Mouse (Mus musculus) intestine, embryonic 16.5 days (tissue): Measurements from ENCODE around the gene Tpra1. TPM values are rescaled to one million over a fixed set of nuclear protein-coding genes. Genes with fewer than 3 reads are reported as not detected.

Experiments
- ATAC-seq: fragments of 200-750 bp; cut with Nextera tagmentation; 2 replicates; pipeline ENCODE4 v1.8.0; 2017; ENCODE audit warnings: moderate TSS enrichment, moderate library complexity
- H3K27ac ChIP-seq: fragments of 300-500 bp; sonication (generic); 2 replicates; pipeline ENCODE4 v1.5.1; 2014; ENCODE audit warnings: mild to moderate bottlenecking, low read length
- H3K27me3 ChIP-seq: fragments of 300-500 bp; sonication (generic); replicated peaks from 2 replicates; pipeline ENCODE4 v1.6.1; 2014; ENCODE audit warnings: low read length, control low read depth, mixed read lengths; ENCODE audit not compliant: control insufficient read depth, insufficient read depth
- H3K36me3 ChIP-seq: fragments of 300-500 bp; sonication (generic); 2 replicates; pipeline ENCODE4 v1.6.1; 2014; ENCODE audit warnings: low read length, control low read depth; ENCODE audit not compliant: control insufficient read depth, insufficient read depth
- H3K4me1 ChIP-seq: fragments of 300-500 bp; sonication (generic); 2 replicates; pipeline ENCODE4 v1.6.1; 2014; ENCODE audit warnings: low read length, control low read depth, mixed read lengths; ENCODE audit not compliant: control insufficient read depth, insufficient read depth
- H3K4me2 ChIP-seq: fragments of 300-500 bp; sonication (generic); 2 replicates; pipeline ENCODE4 v1.6.1; 2014; ENCODE audit warnings: low read depth, low read length, control low read depth
- H3K4me3 ChIP-seq: fragments of 300-500 bp; sonication (generic); 2 replicates; pipeline ENCODE4 v1.5.1; 2014; ENCODE audit warnings: mild to moderate bottlenecking, low read length
- H3K9ac ChIP-seq: fragments of 300-500 bp; sonication (generic); 2 replicates; pipeline ENCODE4 v1.6.1; 2014; ENCODE audit warnings: low read depth, low read length
- H3K9me3 ChIP-seq: fragments of 300-500 bp; sonication (generic); 2 replicates; pipeline ENCODE4 v1.6.1; 2016; ENCODE audit warnings: low read length, control low read depth; ENCODE audit not compliant: control insufficient read depth
- WGBS: fragments of 180-500 bp; shearing (Covaris S2); extraction: QIAGEN DNeasy Blood & Tissue Kit; methylation state at CpG from one replicate; pipeline ENCODE4 v1.1.7; 2014; 5-methylcytosine and 5-hydroxymethylcytosine counted together
- polyA plus RNA-seq: library from polyadenylated mRNA; unstranded; fragments of >200 nt; fragmentation: Nextera tagmentation; extraction: Ambion mirVana; gene quantifications from 2 replicates; pipeline ENCODE4 v1.2.1, GENCODE M21; 2015

The Tpra1 gene
- polyA plus RNA-seq, 1 experiment from 2014 or later, result 73.7 TPM

- Histone ChIP-seq H3K36me3 (no peaks in the 10 kb centered on the region), H3K4me3 (no peak overlapping the region), H3K4me1 (peaks cover 17% of the 10 kb centered on the region), H3K27me3 (no peaks in the 10 kb centered on the region), H3K4me2 (no peak overlapping the region), H3K27ac (no peak overlapping the region), H3K9ac (no peak overlapping the region), H3K9me3 (no peaks in the 10 kb centered on the region)
- 36% methylated on average over 4 of the region's 4 CpGs for WGBS
- no peak for ATAC-seq
Observed at GRCm38 (mm10) chr6:88937971-88938663, 36.1 kb downstream of the Tpra1 start.

GRCm38 (mm10) chr6:88938664-88939055 is 36.6 kb downstream of the Tpra1 start:
- Histone ChIP-seq H3K27ac (no peak overlapping the region), H3K9me3 (no peaks in the 10 kb centered on the region), H3K4me3 (no peak overlapping the region), H3K9ac (no peak overlapping the region), H3K27me3 (no peaks in the 10 kb centered on the region), H3K4me1 (peaks cover 17% of the 10 kb centered on the region), H3K4me2 (no peak overlapping the region), H3K36me3 (no peaks in the 10 kb centered on the region)
- 53% methylated on average over 5 of the region's 5 CpGs for WGBS
- no peak for ATAC-seq

- H3K9me3 ChIP-seq, result no peaks in the 10 kb centered on the region
- 62% methylated on average over 12 of the region's 12 CpGs for WGBS
- no peak overlapping the region for H3K4me2 ChIP-seq
- peaks cover 11% of the 10 kb centered on the region for H3K4me1 ChIP-seq
- H3K4me3 ChIP-seq, result no peak overlapping the region
- no peaks in the 10 kb centered on the region for H3K27me3 ChIP-seq
- no peak overlapping the region for H3K27ac ChIP-seq
- ATAC-seq, result no peak
- H3K36me3 ChIP-seq, result no peaks in the 10 kb centered on the region
- no peak overlapping the region for H3K9ac ChIP-seq
Observed at GRCm38 (mm10) chr6:88939281-88940089, 37.4 kb downstream of the Tpra1 start.

GRCm38 (mm10) chr6:88940090-88940916 is 38.3 kb downstream of the Tpra1 start:
- Histone ChIP-seq H3K9ac (no peak overlapping the region), H3K27ac (no peak overlapping the region), H3K4me1 (0 out of 2 replicates have a peak, but pooled peaks cover 3% of the 10 kb centered on the region), H3K4me3 (no peak overlapping the region), H3K36me3 (no peaks in the 10 kb centered on the region), H3K4me2 (no peak overlapping the region), H3K9me3 (no peaks in the 10 kb centered on the region), H3K27me3 (no peaks in the 10 kb centered on the region)
- ATAC-seq, result no peak
- 82% methylated on average over 9 of the region's 9 CpGs for WGBS

GRCm38 (mm10) chr6:88941628-88942027 is 39.6 kb downstream of the Tpra1 start:
- Histone ChIP-seq H3K4me3 (no peak overlapping the region), H3K36me3 (no peaks in the 10 kb centered on the region), H3K4me1 (no peaks in the 10 kb centered on the region), H3K27ac (no peak overlapping the region), H3K4me2 (no peak overlapping the region), H3K9ac (no peak overlapping the region), H3K27me3 (no peaks in the 10 kb centered on the region), H3K9me3 (no peaks in the 10 kb centered on the region)
- ATAC-seq, result no peak
- WGBS, result 70% methylated on average over 4 of the region's 4 CpGs

- Histone ChIP-seq H3K4me1 (no peaks in the 10 kb centered on the region), H3K9ac (no peak overlapping the region), H3K9me3 (no peaks in the 10 kb centered on the region), H3K27ac (no peak overlapping the region), H3K27me3 (no peaks in the 10 kb centered on the region), H3K36me3 (no peaks in the 10 kb centered on the region), H3K4me3 (no peak overlapping the region), H3K4me2 (no peak overlapping the region)
- WGBS, result 48% methylated on average over 8 of the region's 8 CpGs
- no peak for ATAC-seq
Observed at GRCm38 (mm10) chr6:88942595-88942994, 40.5 kb downstream of the Tpra1 start.

GRCm38 (mm10) chr6:88943666-88944065 is 41.6 kb downstream of the Tpra1 start:
- H3K36me3 ChIP-seq, result no peaks in the 10 kb centered on the region
- no peak overlapping the region for H3K9ac ChIP-seq
- no peaks in the 10 kb centered on the region for H3K27me3 ChIP-seq
- H3K4me2 ChIP-seq, result no peak overlapping the region
- ATAC-seq, result no peak
- no peaks in the 10 kb centered on the region for H3K9me3 ChIP-seq
- H3K27ac ChIP-seq, result no peak overlapping the region
- WGBS, result 76% methylated on average over 6 of the region's 6 CpGs
- H3K4me3 ChIP-seq, result no peak overlapping the region
- H3K4me1 ChIP-seq, result no peaks in the 10 kb centered on the region

GRCm38 (mm10) chr6:88946442-88946841 is 44.4 kb downstream of the Tpra1 start:
- no peak for ATAC-seq
- WGBS, result 82% methylated on average over 6 of the region's 6 CpGs
- Histone ChIP-seq H3K4me2 (no peak overlapping the region), H3K9ac (no peak overlapping the region), H3K9me3 (no peaks in the 10 kb centered on the region), H3K4me3 (no peak overlapping the region), H3K27me3 (no peaks in the 10 kb centered on the region), H3K27ac (no peak overlapping the region), H3K36me3 (no peaks in the 10 kb centered on the region), H3K4me1 (no peaks in the 10 kb centered on the region)

- H3K4me2 ChIP-seq, result no peak overlapping the region
- H3K4me3 ChIP-seq, result no peak overlapping the region
- H3K9ac ChIP-seq, result no peak overlapping the region
- no peak for ATAC-seq
- H3K27me3 ChIP-seq, result no peaks in the 10 kb centered on the region
- H3K36me3 ChIP-seq, result no peaks in the 10 kb centered on the region
- no peaks in the 10 kb centered on the region for H3K4me1 ChIP-seq
- H3K27ac ChIP-seq, result no peak overlapping the region
- H3K9me3 ChIP-seq, result no peaks in the 10 kb centered on the region
Observed at GRCm38 (mm10) chr6:88947771-88948170, 45.7 kb downstream of the Tpra1 start.
